Mouse (Mus musculus): ENCODE results near the gene Alyref2. TPM values are rescaled to one million over a fixed set of nuclear protein-coding genes. Genes with fewer than 3 reads are reported as not detected.
A peak's percentile ranks its signal among the peaks of the same experiment; 100 is the strongest.

Gene Alyref2
- polyA plus RNA-seq, 1 experiment from 2014 or later, result 9.3 TPM

DNA sequence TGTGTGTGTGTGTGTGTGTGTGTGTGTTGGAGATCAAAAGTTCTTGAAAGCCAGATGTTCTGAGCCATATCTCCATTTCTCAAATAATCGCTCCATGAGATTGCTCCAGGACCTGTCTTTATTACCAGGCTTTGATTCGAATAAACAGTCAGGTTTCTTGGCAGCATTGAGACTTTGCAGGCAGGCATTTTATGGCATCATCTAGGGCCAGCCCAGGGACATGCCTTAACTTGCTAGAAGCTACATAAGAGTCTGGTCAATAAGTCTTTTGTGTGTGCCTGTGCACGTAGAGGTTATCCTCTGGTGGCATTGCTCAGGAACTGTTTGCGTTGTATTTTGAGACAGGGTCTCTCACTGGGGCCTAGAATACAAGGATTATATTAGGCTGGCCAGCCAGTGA is 29.8 kb upstream of the Alyref2 start:
- H3K36me3 ChIP-seq (replicated peaks), result no peaks in the 10 kb centered on the region
- 0 out of 2 replicates have a peak, but pooled peaks cover 4% of the 10 kb centered on the region for H3K4me1 ChIP-seq
- no peak overlapping the region for H3K27ac ChIP-seq (replicated peaks)
- no peak for DNase-seq (ENCODE audit: low spot score)
- no peaks in the 10 kb centered on the region for H3K9me3 ChIP-seq
- 75% methylated on average over 4 of the region's 4 CpGs for WGBS
- no peaks in the 10 kb centered on the region for H3K27me3 ChIP-seq (replicated peaks; ENCODE audit: low read depth, poor library complexity, severe bottlenecking)
- H3K4me3 ChIP-seq, result no peak overlapping the region

GRCm38 (mm10) chr1:171473920-171474640 is 29.2 kb upstream of the Alyref2 start:
- no peaks in the 10 kb centered on the region for H3K27me3 ChIP-seq (replicated peaks; ENCODE audit: low read depth, poor library complexity, severe bottlenecking)
- H3K4me3 ChIP-seq, result no peak overlapping the region
- DNase-seq (ENCODE audit: low spot score), result no peak
- WGBS, result 72% methylated on average over 9 of the region's 9 CpGs
- no peaks in the 10 kb centered on the region for H3K36me3 ChIP-seq (replicated peaks)
- H3K9me3 ChIP-seq, result no peaks in the 10 kb centered on the region
- H3K27ac ChIP-seq (replicated peaks), result no peak overlapping the region
- 0 out of 2 replicates have a peak, but pooled peaks cover 4% of the 10 kb centered on the region for H3K4me1 ChIP-seq

GRCm38 (mm10) chr1:171477123-171477522 is 26.2 kb upstream of the Alyref2 start:
- no peak overlapping the region for H3K4me3 ChIP-seq
- no peak for DNase-seq (ENCODE audit: low spot score)
- 82% methylated on average over 8 of the region's 8 CpGs for WGBS

DNA sequence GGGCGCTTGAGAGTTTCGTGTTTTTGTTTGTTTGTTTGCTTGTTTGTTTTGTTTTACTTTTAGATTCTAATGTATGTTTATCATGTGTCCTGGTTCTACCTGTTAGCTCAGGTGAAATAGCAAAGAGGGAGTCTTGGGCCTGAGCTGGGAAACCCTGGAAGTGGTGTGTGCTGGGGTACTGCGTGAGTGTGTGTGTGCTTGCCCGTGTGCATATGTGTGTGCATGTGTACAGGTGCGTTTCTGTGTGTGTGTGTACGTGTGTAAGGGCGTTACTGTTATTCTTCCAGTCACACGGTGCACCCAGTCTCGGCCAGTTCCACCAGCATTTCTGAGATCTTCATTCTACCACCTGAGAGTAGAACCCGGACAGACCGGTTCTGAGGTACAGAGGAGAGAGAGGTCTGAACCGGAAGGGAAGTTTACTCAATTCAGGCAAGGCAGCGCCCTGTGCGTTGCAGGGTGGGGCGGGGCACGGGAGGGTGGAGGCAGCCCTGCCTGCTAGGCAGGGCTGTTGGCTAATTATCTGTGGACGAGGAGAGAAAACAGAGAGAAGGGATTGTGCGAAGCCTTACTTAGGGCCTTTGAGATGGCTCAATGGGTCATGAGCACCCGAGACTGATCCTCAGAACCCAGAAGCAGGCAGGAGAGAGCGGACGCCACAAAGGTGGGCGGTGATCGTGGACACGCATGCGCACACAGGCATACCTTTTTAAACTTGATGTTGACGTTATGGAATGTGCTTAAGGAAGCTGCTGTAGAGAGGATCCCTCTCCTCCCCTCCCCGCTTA is 25.3 kb upstream of the Alyref2 start:
- DNase-seq (ENCODE audit: low spot score), result peak; percentile 31

More at GRCm38 (mm10) chr1:171477123-171477522, 26.2 kb upstream of the Alyref2 start:
- Histone ChIP-seq H3K9me3 (peaks cover 6% of the 10 kb centered on the region; the same call in 1 of the 2 replicates), H3K4me1 (0 out of 2 replicates have a peak, but pooled peaks cover 4% of the 10 kb centered on the region), H3K27ac (replicated peaks) (no peak overlapping the region), H3K36me3 (replicated peaks) (no peaks in the 10 kb centered on the region), H3K27me3 (replicated peaks; ENCODE audit: low read depth, poor library complexity, severe bottlenecking) (no peaks in the 10 kb centered on the region)

DNA sequence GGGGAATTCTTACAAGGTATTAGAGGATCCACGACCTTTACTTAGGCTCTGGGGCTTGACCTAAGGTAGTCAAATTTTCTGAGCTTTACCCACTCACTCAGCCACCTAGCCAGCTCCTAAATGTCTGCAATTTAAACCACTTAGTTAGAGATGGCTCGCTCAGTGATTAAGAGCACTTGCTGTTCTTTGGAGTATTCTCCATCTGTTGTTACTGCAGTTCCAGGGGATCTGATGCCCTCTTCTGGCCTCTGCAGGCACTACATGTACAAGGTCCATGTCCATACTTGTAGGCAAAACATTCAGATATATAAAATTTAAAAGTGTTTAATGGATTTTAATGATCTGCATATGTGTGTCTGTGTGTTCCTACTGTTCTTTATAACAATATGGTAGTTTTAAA is 24.3 kb upstream of the Alyref2 start:
- Histone ChIP-seq H3K36me3 (replicated peaks) (no peaks in the 10 kb centered on the region), H3K27me3 (replicated peaks; ENCODE audit: low read depth, poor library complexity, severe bottlenecking) (no peaks in the 10 kb centered on the region), H3K9me3 (peaks cover 14% of the 10 kb centered on the region), H3K4me1 (0 out of 2 replicates have a peak, but pooled peaks cover 4% of the 10 kb centered on the region), H3K27ac (replicated peaks) (no peak overlapping the region), H3K4me3 (no peak overlapping the region)
- WGBS, result 55% methylated on average over 2 of the region's 2 CpGs
- DNase-seq (ENCODE audit: low spot score), result peak; percentile 58

More for the DNA sequence above, 25.3 kb upstream of the Alyref2 start:
- 0 out of 2 replicates have a peak, but pooled peaks cover 4% of the 10 kb centered on the region for H3K4me1 ChIP-seq
- H3K4me3 ChIP-seq, result peak overlapping the region; percentile 49
- WGBS, result 59% methylated on average over 27 of the region's 27 CpGs
- H3K36me3 ChIP-seq (replicated peaks), result no peaks in the 10 kb centered on the region
- no peaks in the 10 kb centered on the region for H3K27me3 ChIP-seq (replicated peaks; ENCODE audit: low read depth, poor library complexity, severe bottlenecking)
- H3K27ac ChIP-seq (replicated peaks), result peak overlapping the region; percentile 65; the same call in 1 of the 2 replicates
- H3K9me3 ChIP-seq, result peaks cover 9% of the 10 kb centered on the region

- no peaks in the 10 kb centered on the region for H3K36me3 ChIP-seq (replicated peaks)
- H3K4me1 ChIP-seq, result peaks cover 3% of the 10 kb centered on the region; the same call in 1 of the 2 replicates
- H3K27ac ChIP-seq (replicated peaks), result no peak overlapping the region
- no peak for DNase-seq (ENCODE audit: low spot score)
- H3K4me3 ChIP-seq, result no peak overlapping the region
- 92% methylated on average over 13 of the region's 13 CpGs for WGBS
- peaks cover 19% of the 10 kb centered on the region for H3K9me3 ChIP-seq
- H3K27me3 ChIP-seq (replicated peaks; ENCODE audit: low read depth, poor library complexity, severe bottlenecking), result no peaks in the 10 kb centered on the region
Measured at GRCm38 (mm10) chr1:171494241-171494640, 9.0 kb upstream of the Alyref2 start.

- Histone ChIP-seq H3K4me3 (no peak overlapping the region), H3K27me3 (replicated peaks; ENCODE audit: low read depth, poor library complexity, severe bottlenecking) (no peaks in the 10 kb centered on the region), H3K27ac (replicated peaks) (no peak overlapping the region), H3K9me3 (peaks cover 11% of the 10 kb centered on the region), H3K4me1 (peaks cover 3% of the 10 kb centered on the region; the same call in 1 of the 2 replicates), H3K36me3 (replicated peaks) (no peaks in the 10 kb centered on the region)
- WGBS, result 87% methylated on average over 6 of the region's 6 CpGs
- no peak for DNase-seq (ENCODE audit: low spot score)
Measured at GRCm38 (mm10) chr1:171495371-171495770, 7.9 kb upstream of the Alyref2 start.

GRCm38 (mm10) chr1:171499856-171500255 is 3.4 kb upstream of the Alyref2 start:
- no peak for DNase-seq (ENCODE audit: low spot score)
- H3K27me3 ChIP-seq (replicated peaks; ENCODE audit: low read depth, poor library complexity, severe bottlenecking), result no peaks in the 10 kb centered on the region
- H3K4me1 ChIP-seq, result peaks cover 14% of the 10 kb centered on the region
- no peaks in the 10 kb centered on the region for H3K9me3 ChIP-seq
- 79% methylated on average over 5 of the region's 5 CpGs for WGBS
- no peak overlapping the region for H3K27ac ChIP-seq (replicated peaks)
- no peaks in the 10 kb centered on the region for H3K36me3 ChIP-seq (replicated peaks)
- H3K4me3 ChIP-seq, result no peak overlapping the region

- peaks cover 14% of the 10 kb centered on the region for H3K4me1 ChIP-seq
- no peaks in the 10 kb centered on the region for H3K9me3 ChIP-seq
- DNase-seq (ENCODE audit: low spot score), result no peak
- H3K4me3 ChIP-seq, result 0 out of 2 replicates have a peak overlapping the region, but pooled peaks have one; percentile 37
- WGBS, result 63% methylated on average over 6 of the region's 6 CpGs
- no peaks in the 10 kb centered on the region for H3K36me3 ChIP-seq (replicated peaks)
- H3K27ac ChIP-seq (replicated peaks), result no peak overlapping the region; the same call in 1 of the 2 replicates
- H3K27me3 ChIP-seq (replicated peaks; ENCODE audit: low read depth, poor library complexity, severe bottlenecking), result no peaks in the 10 kb centered on the region
Measured at GRCm38 (mm10) chr1:171501016-171501610, 2.2 kb upstream of the Alyref2 start.

GRCm38 (mm10) chr1:171501636-171502080 is 1.6 kb upstream of the Alyref2 start:
- H3K36me3 ChIP-seq (replicated peaks), result no peaks in the 10 kb centered on the region
- H3K4me1 ChIP-seq, result peaks cover 14% of the 10 kb centered on the region
- H3K4me3 ChIP-seq, result peak overlapping the region; percentile 37
- peak overlapping the region; percentile 79 for H3K27ac ChIP-seq (replicated peaks)
- no peaks in the 10 kb centered on the region for H3K9me3 ChIP-seq
- WGBS, result 5% methylated on average over 5 of the region's 5 CpGs
- H3K27me3 ChIP-seq (replicated peaks; ENCODE audit: low read depth, poor library complexity, severe bottlenecking), result no peaks in the 10 kb centered on the region
- peak; percentile 63 for DNase-seq (ENCODE audit: low spot score)

GRCm38 (mm10) chr1:171502388-171503249 is 659 bp upstream of the Alyref2 start:
- no peaks in the 10 kb centered on the region for H3K36me3 ChIP-seq (replicated peaks)
- H3K27ac ChIP-seq (replicated peaks), result peak overlapping the region; percentile 90
- WGBS, result under 1% methylated on average over 14 of the region's 14 CpGs
- H3K4me1 ChIP-seq, result peaks cover 14% of the 10 kb centered on the region
- H3K9me3 ChIP-seq, result no peaks in the 10 kb centered on the region
- peak; percentile 66 for DNase-seq (ENCODE audit: low spot score)
- H3K27me3 ChIP-seq (replicated peaks; ENCODE audit: low read depth, poor library complexity, severe bottlenecking), result no peaks in the 10 kb centered on the region
- H3K4me3 ChIP-seq, result peak overlapping the region; percentile 71

All from embryonic facial prominence, embryonic 10.5 days (tissue).